Mouse (Mus musculus) CH12.LX (cell line): ENCODE data around the gene Golph3. TPM values are rescaled to one million over a fixed set of nuclear protein-coding genes. Genes with fewer than 3 reads are reported as not detected.

ENCODE experiments used
- DNase-seq: peaks from one replicate; pipeline ENCODE4 v3.0.0-alpha.2; 2013; ENCODE audit errors: extremely low read depth
- H3K27ac ChIP-seq: 2 replicates; pipeline ENCODE4 v1.5.1; 2012; ENCODE audit warnings: low read depth, mild to moderate bottlenecking, control low read depth, moderate library complexity; ENCODE audit not compliant: insufficient read depth
- H3K27me3 ChIP-seq: replicated peaks from 2 replicates; pipeline ENCODE3; 2012; ENCODE audit warnings: inconsistent platforms
- H3K36me3 ChIP-seq, 2 experiments: replicated peaks in 1 of 2; 2 replicates each; pipeline versions ENCODE3 to v1.6.1; 2012; ENCODE audit warnings: inconsistent platforms in 1 of 2, low read length in 1 of 2, mild to moderate bottlenecking in 1 of 2, mixed read lengths in 1 of 2, moderate library complexity in 1 of 2; ENCODE audit not compliant: control insufficient read depth in 1 of 2, insufficient read depth in 1 of 2
- H3K4me1 ChIP-seq, 2 experiments: 2 replicates each; pipeline ENCODE4 v1.6.1; 2012; ENCODE audit warnings: inconsistent platforms in 1 of 2, moderate library complexity in 1 of 2; ENCODE audit not compliant: insufficient read depth in 2 of 2, control insufficient read depth in 1 of 2
- H3K4me2 ChIP-seq: 2 replicates; pipeline ENCODE4 v1.6.1; 2012; ENCODE audit warnings: low read depth, mild to moderate bottlenecking, control low read depth; ENCODE audit not compliant: poor library complexity, insufficient read depth, severe bottlenecking
- H3K4me3 ChIP-seq, 3 experiments: fragments of 150-350 bp in 1 of 3; sonication (generic) in 1 of 3; replicated peaks in 1 of 3; 2 replicates each; pipeline versions ENCODE3 to v1.5.1; 2011 to 2012; ENCODE audit warnings: low read depth in 2 of 3, low read length in 2 of 3, mild to moderate bottlenecking in 2 of 3, moderate library complexity in 2 of 3, control low read depth in 1 of 3, improper control_type of control experiment in 1 of 3, inconsistent platforms in 1 of 3, mixed read lengths in 1 of 3; ENCODE audit not compliant: poor library complexity in 1 of 3
- H3K79me2 ChIP-seq: replicated peaks from 2 replicates; pipeline ENCODE4 v1.6.1; 2012; ENCODE audit warnings: mild to moderate bottlenecking, moderate library complexity; ENCODE audit not compliant: control insufficient read depth, poor library complexity, insufficient read depth, severe bottlenecking; ENCODE audit errors: extremely low read depth
- H3K9ac ChIP-seq: 2 replicates; pipeline ENCODE4 v1.6.1; 2012; ENCODE audit warnings: low read depth, mild to moderate bottlenecking, control low read depth, moderate library complexity; ENCODE audit not compliant: insufficient read depth
- H3K9me3 ChIP-seq: replicated peaks from 2 replicates; pipeline ENCODE3; 2012; ENCODE audit warnings: low read length, inconsistent platforms, mixed read lengths
- BHLHE40 ChIP-seq: IDR thresholded peaks from 2 replicates; pipeline ENCODE4 v1.6.1; 2011; ENCODE audit warnings: mild to moderate bottlenecking, low read depth, low read length, improper control_type of control experiment
- KAT2A ChIP-seq: IDR thresholded peaks from 2 replicates; pipeline ENCODE4 v1.6.1; 2012; ENCODE audit warnings: low read length, improper control_type of control experiment, inconsistent platforms; ENCODE audit not compliant: insufficient replicate concordance
- POLR2A ChIP-seq: IDR thresholded peaks from 2 replicates; pipeline ENCODE4 v1.6.1; 2011; ENCODE audit warnings: low read depth, mild to moderate bottlenecking, improper control_type of control experiment, low read length
- dilution Hi-C: fragments of 300-500 bp; cut with MboI; formaldehyde crosslinking; loops from 2 replicates; pipeline ENCODE4 v1.14.3; 2020; ENCODE audit warnings: low sequenced_read_pairs; ENCODE audit not compliant: extremely low pct_unique_long_range_greater_than_20kb, extremely low pct_ligation_motif_present
- in situ Hi-C: fragments of 300-500 bp; cut with MboI; formaldehyde crosslinking; loops from 3 replicates; pipeline ENCODE4 v1.14.3; 2019; ENCODE audit warnings: low sequenced_read_pairs, low pct_ligation_motif_present, low pct_unique_long_range_greater_than_20kb, mixed read lengths
- polyA plus RNA-seq: library from polyadenylated mRNA; unstranded; fragments of >175 nt; gene quantifications from 2 replicates; pipeline ENCODE4 v1.2.1, GENCODE M21; 2012; ENCODE audit warnings: low read depth; ENCODE audit not compliant: insufficient read length
- total RNA-seq, 2 experiments: library from RNA; depleted of rRNA; stranded (reverse); fragments of 300-350 nt in 1 of 2; fragments of >200 nt in 1 of 2; gene quantifications; 2 replicates each; pipeline ENCODE4 v1.2.3; 2012 to 2014

Golph3 gene
- total and polyA plus RNA-seq, 3 experiments: 67.2 to 208 (median 97.2) TPM

DNA sequence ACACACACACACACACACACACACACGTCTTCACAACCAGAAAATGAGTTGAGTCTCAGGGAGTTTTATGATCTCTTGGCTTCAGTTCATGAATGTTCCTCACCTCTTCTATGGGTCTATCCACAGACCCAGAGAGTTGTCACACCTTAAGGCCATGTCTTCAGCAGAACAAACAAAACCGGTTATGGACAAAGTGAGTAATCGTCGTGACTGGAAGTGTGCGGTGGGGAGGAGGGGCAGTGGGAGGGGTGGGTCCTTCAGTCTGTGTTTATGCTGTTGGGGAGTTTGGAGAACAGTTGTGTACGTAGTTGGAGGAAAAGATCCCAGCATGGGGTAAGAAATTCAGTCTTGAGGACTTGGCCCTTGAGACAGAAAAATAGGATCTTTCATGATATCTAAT is 75.8 kb downstream of the Golph3 start:
- Histone ChIP-seq H3K9ac (no peak overlapping the region), H3K4me1 (no peaks in the 10 kb centered on the region), H3K79me2 (no peaks in the 10 kb centered on the region), H3K36me3 (no peaks in the 10 kb centered on the region), H3K27ac (no peak overlapping the region), H3K9me3 (no peaks in the 10 kb centered on the region), H3K27me3 (no peaks in the 10 kb centered on the region), H3K4me2 (no peak overlapping the region), H3K4me3 (no peak overlapping the region)
- no peak for DNase-seq
- TF ChIP-seq POLR2A: no peak
- TF ChIP-seq KAT2A: no peak
- peak; percentile 51 for TF ChIP-seq BHLHE40
- in situ Hi-C loops: no loop called here
- dilution Hi-C loops: no loop called here

Other genes with a start within 250 kb of the Golph3 start
- 47.5 and 49.1 TPM in 2 replicates for gene Zfr, start 203.6 kb upstream of the Golph3 start, total RNA-seq (2012; rRNA removed)
- 84.9 and 99.0 TPM in 2 replicates for gene Zfr, start 203.6 kb upstream of the Golph3 start, total RNA-seq (2014; rRNA removed)
- gene Zfr, start 203.6 kb upstream of the Golph3 start, polyA plus RNA-seq: 89.3 and 89.8 TPM in 2 replicates
- gene Mtmr12, start 116.4 kb upstream of the Golph3 start, total RNA-seq (2012; rRNA removed): 8.2 and 8.6 TPM in 2 replicates
- 11.0 and 12.3 TPM in 2 replicates for gene Mtmr12, start 116.4 kb upstream of the Golph3 start, total RNA-seq (2014; rRNA removed)
- 15.3 and 16.3 TPM in 2 replicates for gene Mtmr12, start 116.4 kb upstream of the Golph3 start, polyA plus RNA-seq
- 17.6 and 21.5 TPM in 2 replicates for gene 1810049J17Rik, start 449 bp downstream of the Golph3 start, total RNA-seq (2012; rRNA removed)
- not detected in 2 replicates for gene 1810049J17Rik, start 449 bp downstream of the Golph3 start, total RNA-seq (2014; rRNA removed)
- gene 1810049J17Rik, start 449 bp downstream of the Golph3 start, polyA plus RNA-seq: 0.74 TPM in 1 of 2 replicates, not detected in the other